Mouse (Mus musculus) embryonic fibroblast, embryonic 13.5 days (primary cell): ENCODE measurements at regions not wholly inside any gene's neighbourhood (a gene's known extent, or its start where the extent isn't known, plus 50 kb on each side); places are given as distances from the start of the nearest gene placed in this dataset.

Source experiments
- CTCF ChIP-seq: IDR thresholded peaks from 2 replicates; pipeline ENCODE4 v1.5.1; 2011; ENCODE audit warnings: mild to moderate bottlenecking, control low read depth, low read length, moderate library complexity, borderline replicate concordance; ENCODE audit not compliant: insufficient read depth
- POLR2A ChIP-seq: IDR thresholded peaks from 2 replicates; pipeline ENCODE4 v1.6.1; 2011; ENCODE audit warnings: low read depth, mild to moderate bottlenecking, control low read depth, low read length, moderate library complexity

- TF ChIP-seq CTCF (no peak), POLR2A (no peak)
These were observed 101.7 kb upstream of the Kiz start for GRCm38 (mm10) chr2:146753988-146754387.
